Mouse (Mus musculus) liver, adult 2 months (tissue): ENCODE measurements around the gene Trpv4. TPM values are rescaled to one million over a fixed set of nuclear protein-coding genes. Genes with fewer than 3 reads are reported as not detected.

Source experiments
- DNase-seq: peaks from one replicate; pipeline ENCODE4 v3.0.0-alpha.2; 2011; ENCODE audit warnings: low read depth, low spot score; ENCODE audit errors: extremely low read depth
- H3K27ac ChIP-seq: fragments of 200-500 bp; replicated peaks from 2 replicates; pipeline ENCODE4 v1.5.1; 2012; ENCODE audit warnings: low read depth, mild to moderate bottlenecking, control low read depth, inconsistent platforms, low read length; ENCODE audit not compliant: insufficient read depth
- H3K27me3 ChIP-seq: fragments of 200-500 bp; 2 replicates; pipeline ENCODE4 v1.6.1; 2012; ENCODE audit warnings: mild to moderate bottlenecking, moderate library complexity, low read length, inconsistent platforms; ENCODE audit not compliant: control insufficient read depth, insufficient read depth
- H3K36me3 ChIP-seq: fragments of 200-500 bp; 2 replicates; pipeline ENCODE4 v1.6.1; 2012; ENCODE audit warnings: low read length, inconsistent platforms; ENCODE audit not compliant: control insufficient read depth, insufficient read depth
- H3K4me1 ChIP-seq: fragments of 200-500 bp; 2 replicates; pipeline ENCODE4 v1.6.1; 2011; ENCODE audit warnings: low read length; ENCODE audit not compliant: control insufficient read depth, insufficient read depth
- H3K4me3 ChIP-seq: fragments of 200-500 bp; 2 replicates; pipeline ENCODE4 v1.5.1; 2011; ENCODE audit warnings: low read depth, mild to moderate bottlenecking, control low read depth, low read length, moderate library complexity; ENCODE audit not compliant: insufficient read depth
- H3K79me2 ChIP-seq: fragments of 200-500 bp; 2 replicates; pipeline ENCODE4 v1.6.1; 2012; ENCODE audit warnings: inconsistent platforms, mild to moderate bottlenecking, low read length, moderate library complexity; ENCODE audit not compliant: control insufficient read depth, insufficient read depth
- H3K9ac ChIP-seq: fragments of 200-500 bp; 2 replicates; pipeline ENCODE4 v1.6.1; 2012; ENCODE audit warnings: low read depth, mild to moderate bottlenecking, control low read depth, inconsistent platforms, low read length
- CTCF ChIP-seq: fragments of 200-500 bp; IDR thresholded peaks from 2 replicates; pipeline ENCODE4 v1.5.1; 2011; ENCODE audit warnings: low read depth, low read length, control low read depth
- POLR2A ChIP-seq: fragments of 200-500 bp; IDR thresholded peaks from 2 replicates; pipeline ENCODE4 v1.6.1; 2011; ENCODE audit warnings: low read length, control low read depth; ENCODE audit not compliant: insufficient read depth; ENCODE audit errors: extremely low read depth
- WGBS: fragments of 180-500 bp; shearing (Covaris S2); methylation state at CpG from one replicate; pipeline ENCODE4 v1.1.7; 2018; 5-methylcytosine and 5-hydroxymethylcytosine counted together
- polyA plus RNA-seq: library from polyadenylated mRNA; depleted of rRNA; stranded (reverse); fragments of >200 nt; gene quantifications from 2 replicates; pipeline ENCODE4 v1.2.3, GENCODE M21; 2012
- total RNA-seq: library from RNA; depleted of rRNA; stranded (reverse); fragments of >200 nt; gene quantifications from 2 replicates; pipeline ENCODE4 v1.2.3, GENCODE M21; 2014

Gene Trpv4
- total and polyA plus RNA-seq, 2 experiments, result 0.09 to 0.50 TPM

- H3K36me3 ChIP-seq, result no peaks in the 10 kb centered on the region
- no peak for TF ChIP-seq POLR2A
- peak; percentile 67 for TF ChIP-seq CTCF
- H3K27ac ChIP-seq, result no peak overlapping the region
- no peak overlapping the region for H3K4me3 ChIP-seq
- no peak overlapping the region for H3K9ac ChIP-seq
- H3K79me2 ChIP-seq, result peaks cover 9% of the 10 kb centered on the region; the same call in 1 of the 2 replicates
- H3K4me1 ChIP-seq, result peaks cover 7% of the 10 kb centered on the region; the same call in 1 of the 2 replicates
- no peaks in the 10 kb centered on the region for H3K27me3 ChIP-seq
- DNase-seq, result no peak
- WGBS, result 68% methylated on average over 11 of the region's 11 CpGs
Observed at GRCm38 (mm10) chr5:114604781-114605290, 53.4 kb downstream of the Trpv4 start.

- Histone ChIP-seq H3K9ac (no peak overlapping the region), H3K27me3 (no peaks in the 10 kb centered on the region), H3K4me3 (no peak overlapping the region), H3K27ac (no peak overlapping the region), H3K4me1 (peaks cover 7% of the 10 kb centered on the region; the same call in 1 of the 2 replicates), H3K79me2 (peaks cover 9% of the 10 kb centered on the region; the same call in 1 of the 2 replicates), H3K36me3 (no peaks in the 10 kb centered on the region)
- 85% methylated on average over 5 of the region's 5 CpGs for WGBS
- no peak for DNase-seq
- TF ChIP-seq POLR2A, result no peak
- 0 out of 2 replicates have a peak, but pooled peaks have one; percentile 3 for TF ChIP-seq CTCF
Observed at GRCm38 (mm10) chr5:114603975-114604374, 54.2 kb downstream of the Trpv4 start.

DNA sequence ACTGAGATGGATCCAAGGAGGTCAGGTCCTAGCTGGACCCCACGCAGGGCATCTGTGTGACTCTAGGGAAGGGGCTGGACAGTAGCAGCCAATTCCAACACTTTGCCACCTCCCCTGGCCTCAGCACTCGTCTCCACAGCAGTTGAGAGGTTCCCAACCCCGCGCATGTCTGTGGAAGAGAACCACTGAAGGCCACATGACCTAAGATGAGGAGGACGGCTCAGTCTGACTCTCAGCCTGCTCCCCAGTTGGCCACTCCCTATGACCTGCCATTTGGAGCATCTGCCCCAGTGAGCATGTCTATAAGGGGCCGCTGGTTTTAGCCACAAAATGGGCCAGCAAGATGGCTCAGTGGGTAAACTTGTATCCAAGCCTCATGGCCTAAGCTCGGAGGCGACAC is 56.2 kb downstream of the Trpv4 start:
- no peak overlapping the region for H3K27ac ChIP-seq
- H3K9ac ChIP-seq, result no peak overlapping the region
- DNase-seq, result no peak
- H3K36me3 ChIP-seq, result no peaks in the 10 kb centered on the region
- 85% methylated on average over 8 of the region's 8 CpGs for WGBS
- TF ChIP-seq POLR2A (no peak), CTCF (no peak)
- no peaks in the 10 kb centered on the region for H3K27me3 ChIP-seq
- H3K4me1 ChIP-seq, result peaks cover 5% of the 10 kb centered on the region
- H3K79me2 ChIP-seq, result peaks cover 9% of the 10 kb centered on the region; the same call in 1 of the 2 replicates
- H3K4me3 ChIP-seq, result no peak overlapping the region

GRCm38 (mm10) chr5:114597652-114598051 is 60.6 kb downstream of the Trpv4 start:
- H3K27ac ChIP-seq, result peak overlapping the region; percentile 29
- no peaks in the 10 kb centered on the region for H3K27me3 ChIP-seq
- no peak for TF ChIP-seq POLR2A
- no peak for TF ChIP-seq CTCF
- WGBS, result 14% methylated on average over 6 of the region's 6 CpGs
- peaks cover 7% of the 10 kb centered on the region; the same call in 1 of the 2 replicates for H3K79me2 ChIP-seq
- H3K4me1 ChIP-seq, result peaks cover 16% of the 10 kb centered on the region
- peak; percentile 84 for DNase-seq
- H3K36me3 ChIP-seq, result no peaks in the 10 kb centered on the region
- H3K4me3 ChIP-seq, result no peak overlapping the region
- no peak overlapping the region for H3K9ac ChIP-seq

GRCm38 (mm10) chr5:114597222-114597621 is 61.0 kb downstream of the Trpv4 start:
- Histone ChIP-seq H3K4me1 (peaks cover 16% of the 10 kb centered on the region), H3K4me3 (no peak overlapping the region), H3K27me3 (no peaks in the 10 kb centered on the region), H3K79me2 (peaks cover 7% of the 10 kb centered on the region; the same call in 1 of the 2 replicates), H3K36me3 (no peaks in the 10 kb centered on the region), H3K27ac (peak overlapping the region; percentile 29), H3K9ac (no peak overlapping the region)
- DNase-seq, result peak; percentile 82
- no peak for TF ChIP-seq CTCF
- 20% methylated on average over 8 of the region's 8 CpGs for WGBS

- Histone ChIP-seq H3K36me3 (no peaks in the 10 kb centered on the region), H3K4me1 (peaks cover 17% of the 10 kb centered on the region), H3K27me3 (no peaks in the 10 kb centered on the region), H3K27ac (peak overlapping the region; percentile 33), H3K9ac (no peak overlapping the region), H3K79me2 (peaks cover 4% of the 10 kb centered on the region; the same call in 1 of the 2 replicates), H3K4me3 (no peak overlapping the region)
- WGBS, result 8% methylated on average over 10 of the region's 10 CpGs
- no peak for TF ChIP-seq POLR2A
- no peak for TF ChIP-seq CTCF
- peak; percentile 63 for DNase-seq
Observed at GRCm38 (mm10) chr5:114596604-114597003, 61.6 kb downstream of the Trpv4 start.
